Mouse (Mus musculus) stomach, embryonic 16.5 days (tissue): ENCODE measurements at regions not wholly inside any gene's neighbourhood (a gene's known extent, or its start where the extent isn't known, plus 50 kb on each side); places are given as distances from the start of the nearest gene placed in this dataset.

ENCODE experiments used
- ATAC-seq: fragments of 200-750 bp; cut with Nextera tagmentation; 2 replicates; pipeline ENCODE4 v1.8.0; 2017; ENCODE audit warnings: moderate number of reproducible peaks, moderate TSS enrichment; ENCODE audit not compliant: insufficient read depth, low FRiP score
- H3K27ac ChIP-seq: fragments of 300-500 bp; sonication (generic); 2 replicates; pipeline ENCODE4 v1.5.1; 2014; ENCODE audit warnings: low read length
- H3K27me3 ChIP-seq: fragments of 300-500 bp; sonication (generic); 2 replicates; pipeline ENCODE4 v1.6.1; 2014; ENCODE audit warnings: low read length, control low read depth, mixed read lengths; ENCODE audit not compliant: control insufficient read depth, insufficient read depth
- H3K36me3 ChIP-seq: fragments of 300-500 bp; sonication (generic); 2 replicates; pipeline ENCODE4 v1.6.1; 2014; ENCODE audit warnings: low read length; ENCODE audit not compliant: control insufficient read depth, insufficient read depth
- H3K4me1 ChIP-seq: fragments of 300-500 bp; sonication (generic); 2 replicates; pipeline ENCODE4 v1.6.1; 2014; ENCODE audit warnings: low read length, control low read depth, mixed read lengths; ENCODE audit not compliant: control insufficient read depth, insufficient read depth
- H3K4me2 ChIP-seq: fragments of 300-500 bp; sonication (generic); 2 replicates; pipeline ENCODE4 v1.6.1; 2014; ENCODE audit warnings: low read depth, low read length, mixed read lengths
- H3K4me3 ChIP-seq: fragments of 300-500 bp; sonication (generic); replicated peaks from 2 replicates; pipeline ENCODE4 v1.5.1; 2014; ENCODE audit warnings: mild to moderate bottlenecking, low read length
- H3K9ac ChIP-seq: fragments of 300-500 bp; sonication (generic); 2 replicates; pipeline ENCODE4 v1.6.1; 2014; ENCODE audit warnings: low read length
- H3K9me3 ChIP-seq: fragments of 300-500 bp; sonication (generic); replicated peaks from 2 replicates; pipeline ENCODE4 v1.6.1; 2016; ENCODE audit warnings: low read length, control low read depth; ENCODE audit not compliant: control insufficient read depth
- WGBS: fragments of 180-500 bp; shearing (Covaris S2); extraction: QIAGEN DNeasy Blood & Tissue Kit; methylation state at CpG from one replicate; pipeline ENCODE4 v1.1.7; 2014; 5-methylcytosine and 5-hydroxymethylcytosine counted together

- WGBS: 53% methylated on average over 2 of the region's 2 CpGs
Measured at GRCm38 (mm10) chr4:3049972-3050846, 116.9 kb upstream of the Vmn1r2 start.

GRCm38 (mm10) chr4:3050847-3051135 is 116.3 kb upstream of the Vmn1r2 start:
- 0 out of 2 replicates have a peak, but pooled peaks have one; percentile 1 for ATAC-seq
- Histone ChIP-seq H3K36me3 (no peaks in the 10 kb centered on the region), H3K9me3 (peaks cover 52% of the 10 kb centered on the region), H3K27ac (no peak overlapping the region), H3K4me1 (no peaks in the 10 kb centered on the region), H3K4me2 (no peak overlapping the region), H3K9ac (no peak overlapping the region), H3K4me3 (no peak overlapping the region), H3K27me3 (no peaks in the 10 kb centered on the region)
- WGBS: 81% methylated on average over 3 of the region's 3 CpGs

More at GRCm38 (mm10) chr4:3049972-3050846, 116.9 kb upstream of the Vmn1r2 start:
- H3K4me1 ChIP-seq: no peaks in the 10 kb centered on the region
- no peaks in the 10 kb centered on the region for H3K36me3 ChIP-seq
- ATAC-seq: peak; percentile 31; the same call in 1 of the 2 replicates
- no peak overlapping the region for H3K4me2 ChIP-seq
- H3K9ac ChIP-seq: no peak overlapping the region
- no peak overlapping the region for H3K4me3 ChIP-seq
- H3K9me3 ChIP-seq: peaks cover 46% of the 10 kb centered on the region
- no peak overlapping the region for H3K27ac ChIP-seq
- H3K27me3 ChIP-seq: no peaks in the 10 kb centered on the region

GRCm38 (mm10) chr4:3051212-3051611 is 115.9 kb upstream of the Vmn1r2 start:
- no peaks in the 10 kb centered on the region for H3K4me1 ChIP-seq
- peaks cover 56% of the 10 kb centered on the region for H3K9me3 ChIP-seq
- 69% methylated on average over 5 of the region's 5 CpGs for WGBS
- H3K9ac ChIP-seq: no peak overlapping the region
- H3K4me2 ChIP-seq: no peak overlapping the region
- no peaks in the 10 kb centered on the region for H3K27me3 ChIP-seq
- H3K4me3 ChIP-seq: no peak overlapping the region
- H3K27ac ChIP-seq: no peak overlapping the region
- 0 out of 2 replicates have a peak, but pooled peaks have one; percentile 8 for ATAC-seq
- no peaks in the 10 kb centered on the region for H3K36me3 ChIP-seq

GRCm38 (mm10) chr4:3052314-3053059 is 114.6 kb upstream of the Vmn1r2 start:
- no peaks in the 10 kb centered on the region for H3K36me3 ChIP-seq
- H3K9ac ChIP-seq: no peak overlapping the region
- H3K27me3 ChIP-seq: no peaks in the 10 kb centered on the region
- H3K27ac ChIP-seq: no peak overlapping the region
- H3K9me3 ChIP-seq: peaks cover 56% of the 10 kb centered on the region
- H3K4me1 ChIP-seq: no peaks in the 10 kb centered on the region
- H3K4me3 ChIP-seq: no peak overlapping the region
- ATAC-seq: peak; percentile 11; the same call in 1 of the 2 replicates
- 81% methylated on average over 4 of the region's 4 CpGs for WGBS
- no peak overlapping the region for H3K4me2 ChIP-seq

GRCm38 (mm10) chr4:3053060-3053406 is 114.1 kb upstream of the Vmn1r2 start:
- Histone ChIP-seq H3K27me3 (no peaks in the 10 kb centered on the region), H3K4me1 (no peaks in the 10 kb centered on the region), H3K27ac (no peak overlapping the region), H3K9me3 (peaks cover 56% of the 10 kb centered on the region), H3K4me3 (no peak overlapping the region), H3K9ac (no peak overlapping the region), H3K4me2 (no peak overlapping the region), H3K36me3 (no peaks in the 10 kb centered on the region)
- 62% methylated on average over 4 of the region's 4 CpGs for WGBS
- ATAC-seq: 0 out of 2 replicates have a peak, but pooled peaks have one; percentile 2

- H3K4me2 ChIP-seq: no peak overlapping the region
- no peaks in the 10 kb centered on the region for H3K4me1 ChIP-seq
- H3K27me3 ChIP-seq: no peaks in the 10 kb centered on the region
- H3K9ac ChIP-seq: no peak overlapping the region
- H3K36me3 ChIP-seq: no peaks in the 10 kb centered on the region
- no peak overlapping the region for H3K4me3 ChIP-seq
- 81% methylated on average over 2 of the region's 2 CpGs for WGBS
- no peak for ATAC-seq
- peaks cover 60% of the 10 kb centered on the region for H3K9me3 ChIP-seq
- no peak overlapping the region for H3K27ac ChIP-seq
Measured at GRCm38 (mm10) chr4:3053496-3054216, 113.5 kb upstream of the Vmn1r2 start.

GRCm38 (mm10) chr4:3054886-3055285 is 112.2 kb upstream of the Vmn1r2 start:
- Histone ChIP-seq H3K4me2 (no peak overlapping the region), H3K36me3 (no peaks in the 10 kb centered on the region), H3K9ac (no peak overlapping the region), H3K4me1 (no peaks in the 10 kb centered on the region), H3K27ac (no peak overlapping the region), H3K27me3 (no peaks in the 10 kb centered on the region), H3K9me3 (peaks cover 62% of the 10 kb centered on the region), H3K4me3 (no peak overlapping the region)
- ATAC-seq: no peak

- 86% methylated on average over 1 of the region's 1 CpGs for WGBS
- Histone ChIP-seq H3K27me3 (no peaks in the 10 kb centered on the region), H3K36me3 (no peaks in the 10 kb centered on the region), H3K4me3 (no peak overlapping the region), H3K4me1 (no peaks in the 10 kb centered on the region), H3K9ac (no peak overlapping the region), H3K4me2 (no peak overlapping the region), H3K27ac (no peak overlapping the region), H3K9me3 (peaks cover 57% of the 10 kb centered on the region)
- no peak for ATAC-seq
Measured at GRCm38 (mm10) chr4:3055396-3055795, 111.7 kb upstream of the Vmn1r2 start.
